Mouse (Mus musculus) midbrain, embryonic 14.5 days (tissue): ENCODE results near the gene 5430419D17Rik. TPM values are rescaled to one million over a fixed set of nuclear protein-coding genes. Genes with fewer than 3 reads are reported as not detected.

Experiments
- polyA plus RNA-seq: library from polyadenylated mRNA; unstranded; fragments of >200 nt; fragmentation: Nextera tagmentation; extraction: Ambion mirVana; gene quantifications from 2 replicates; pipeline ENCODE4 v1.2.1, GENCODE M21; 2014

The 5430419D17Rik gene
- polyA plus RNA-seq, 1 experiment from 2014 or later: not detected

Other genes starting within 250 kb of the 5430419D17Rik start
- gene Htra1, start 238.3 kb upstream of the 5430419D17Rik start, polyA plus RNA-seq: 6.9 and 12.7 TPM in 2 replicates
- gene Dmbt1, start 142.3 kb upstream of the 5430419D17Rik start, polyA plus RNA-seq: not detected in 2 replicates
- not detected in 2 replicates for gene 4933402N03Rik, start 28.1 kb upstream of the 5430419D17Rik start, polyA plus RNA-seq
- not detected in 2 replicates for gene Cuzd1, start 147.9 kb downstream of the 5430419D17Rik start, polyA plus RNA-seq
- not detected in 2 replicates for gene Fam24b, start 155.1 kb downstream of the 5430419D17Rik start, polyA plus RNA-seq
- gene Fam24a, start 159.5 kb downstream of the 5430419D17Rik start, polyA plus RNA-seq: 0.42 TPM in 1 of 2 replicates, not detected in the other
- gene 2310057M21Rik, start 188.4 kb downstream of the 5430419D17Rik start, polyA plus RNA-seq: 28.8 and 28.9 TPM in 2 replicates
- 42.8 and 46.3 TPM in 2 replicates for gene Pstk, start 196.7 kb downstream of the 5430419D17Rik start, polyA plus RNA-seq
- gene Ikzf5, start 236.1 kb downstream of the 5430419D17Rik start, polyA plus RNA-seq: 15.6 and 22.8 TPM in 2 replicates
- 99.3 and 125 TPM in 2 replicates for gene Acadsb, start 236.2 kb downstream of the 5430419D17Rik start, polyA plus RNA-seq